Mouse (Mus musculus) hindbrain, embryonic 12.5 days (tissue): ENCODE measurements at regions not wholly inside any gene's neighbourhood (a gene's known extent, or its start where the extent isn't known, plus 50 kb on each side); places are given as distances from the start of the nearest gene placed in this dataset.
A peak's percentile ranks its signal among the peaks of the same experiment; 100 is the strongest.

ENCODE experiments used
- ATAC-seq: fragments of 200-750 bp; cut with Nextera tagmentation; 2 replicates; pipeline ENCODE4 v1.8.0; 2017; ENCODE audit warnings: moderate TSS enrichment; ENCODE audit not compliant: low FRiP score
- H3K27ac ChIP-seq: fragments of 300-500 bp; sonication (generic); 2 replicates; pipeline ENCODE4 v1.5.1; 2016; ENCODE audit warnings: mild to moderate bottlenecking
- H3K27me3 ChIP-seq: fragments of 300-500 bp; sonication (generic); 2 replicates; pipeline ENCODE4 v1.6.1; 2016; ENCODE audit warnings: mild to moderate bottlenecking
- H3K36me3 ChIP-seq: fragments of 300-500 bp; sonication (generic); 2 replicates; pipeline ENCODE4 v1.6.1; 2016; ENCODE audit warnings: mild to moderate bottlenecking
- H3K4me1 ChIP-seq: fragments of 300-500 bp; sonication (generic); 2 replicates; pipeline ENCODE4 v1.6.1; 2016
- H3K4me2 ChIP-seq: fragments of 300-500 bp; sonication (generic); replicated peaks from 2 replicates; pipeline ENCODE4 v1.6.1; 2016; ENCODE audit warnings: mild to moderate bottlenecking
- H3K4me3 ChIP-seq: fragments of 300-500 bp; sonication (generic); 2 replicates; pipeline ENCODE4 v1.5.1; 2016; ENCODE audit warnings: mild to moderate bottlenecking
- H3K9ac ChIP-seq: fragments of 300-500 bp; sonication (generic); 2 replicates; pipeline ENCODE4 v1.6.1; 2016; ENCODE audit warnings: mild to moderate bottlenecking, moderate library complexity
- H3K9me3 ChIP-seq: fragments of 300-500 bp; sonication (generic); replicated peaks from 2 replicates; pipeline ENCODE4 v1.6.1; 2016; ENCODE audit warnings: mild to moderate bottlenecking
- WGBS: fragments of 180-500 bp; shearing (Covaris S2); methylation state at CpG from one replicate; pipeline ENCODE4 v1.1.7; 2016; 5-methylcytosine and 5-hydroxymethylcytosine counted together

- Histone ChIP-seq H3K4me1 (peaks cover 3% of the 10 kb centered on the region; the same call in 1 of the 2 replicates), H3K27me3 (no peaks in the 10 kb centered on the region), H3K9me3 (peaks cover 12% of the 10 kb centered on the region), H3K27ac (no peak overlapping the region), H3K9ac (no peak overlapping the region), H3K4me2 (no peak overlapping the region), H3K36me3 (no peaks in the 10 kb centered on the region), H3K4me3 (no peak overlapping the region)
- peak; percentile 80 for ATAC-seq
- WGBS: 77% methylated on average over 14 of the region's 14 CpGs
These were observed 128.7 kb upstream of the Sox2 start for GRCm38 (mm10) chr3:34521357-34522053.

GRCm38 (mm10) chr3:34512503-34513145, 137.6 kb upstream of the Sox2 start:
- WGBS: 88% methylated on average over 13 of the region's 13 CpGs
- no peaks in the 10 kb centered on the region for H3K36me3 ChIP-seq

GRCm38 (mm10) chr3:34510723-34511122, 139.5 kb upstream of the Sox2 start:
- Histone ChIP-seq H3K27me3 (0 out of 2 replicates have a peak, but pooled peaks cover 2% of the 10 kb centered on the region), H3K9ac (no peak overlapping the region), H3K36me3 (no peaks in the 10 kb centered on the region), H3K9me3 (peaks cover 5% of the 10 kb centered on the region; the same call in 1 of the 2 replicates), H3K27ac (no peak overlapping the region), H3K4me1 (0 out of 2 replicates have a peak, but pooled peaks cover 2% of the 10 kb centered on the region), H3K4me3 (no peak overlapping the region), H3K4me2 (no peak overlapping the region)
- WGBS: 81% methylated on average over 4 of the region's 4 CpGs
- ATAC-seq: no peak

More at GRCm38 (mm10) chr3:34512503-34513145, 137.6 kb upstream of the Sox2 start:
- 0 out of 2 replicates have a peak, but pooled peaks cover 2% of the 10 kb centered on the region for H3K4me1 ChIP-seq
- ATAC-seq: no peak
- no peak overlapping the region for H3K4me2 ChIP-seq
- H3K9ac ChIP-seq: no peak overlapping the region
- H3K27ac ChIP-seq: no peak overlapping the region
- 0 out of 2 replicates have a peak, but pooled peaks cover 2% of the 10 kb centered on the region for H3K27me3 ChIP-seq
- H3K4me3 ChIP-seq: no peak overlapping the region
- H3K9me3 ChIP-seq: peaks cover 5% of the 10 kb centered on the region; the same call in 1 of the 2 replicates

- Histone ChIP-seq H3K27me3 (0 out of 2 replicates have a peak, but pooled peaks cover 2% of the 10 kb centered on the region), H3K4me3 (no peak overlapping the region), H3K27ac (no peak overlapping the region), H3K4me1 (0 out of 2 replicates have a peak, but pooled peaks cover 2% of the 10 kb centered on the region), H3K4me2 (no peak overlapping the region), H3K9ac (no peak overlapping the region), H3K36me3 (no peaks in the 10 kb centered on the region), H3K9me3 (no peaks in the 10 kb centered on the region)
- ATAC-seq: no peak
- WGBS: 37% methylated on average over 5 of the region's 5 CpGs
These were observed 141.0 kb upstream of the Sox2 start for GRCm38 (mm10) chr3:34509160-34509559.

GRCm38 (mm10) chr3:34504573-34504894, 145.7 kb upstream of the Sox2 start:
- ATAC-seq: no peak
- Histone ChIP-seq H3K4me2 (no peak overlapping the region), H3K9me3 (no peaks in the 10 kb centered on the region), H3K27me3 (peaks cover 3% of the 10 kb centered on the region; the same call in 1 of the 2 replicates), H3K4me1 (0 out of 2 replicates have a peak, but pooled peaks cover 4% of the 10 kb centered on the region), H3K9ac (no peak overlapping the region), H3K27ac (no peak overlapping the region), H3K4me3 (no peak overlapping the region), H3K36me3 (no peaks in the 10 kb centered on the region)
- WGBS: 29% methylated on average over 3 of the region's 3 CpGs

GRCm38 (mm10) chr3:34503874-34504572, 146.2 kb upstream of the Sox2 start:
- peaks cover 3% of the 10 kb centered on the region; the same call in 1 of the 2 replicates for H3K27me3 ChIP-seq
- peak; percentile 76 for ATAC-seq
- H3K4me3 ChIP-seq: no peak overlapping the region
- H3K9ac ChIP-seq: no peak overlapping the region
- 0 out of 2 replicates have a peak, but pooled peaks cover 2% of the 10 kb centered on the region for H3K4me1 ChIP-seq
- H3K27ac ChIP-seq: no peak overlapping the region
- no peaks in the 10 kb centered on the region for H3K36me3 ChIP-seq
- 50% methylated on average over 13 of the region's 13 CpGs for WGBS
- H3K9me3 ChIP-seq: no peaks in the 10 kb centered on the region
- H3K4me2 ChIP-seq: no peak overlapping the region

GRCm38 (mm10) chr3:34496839-34497238, 153.4 kb upstream of the Sox2 start:
- 87% methylated on average over 8 of the region's 8 CpGs for WGBS

GRCm38 (mm10) chr3:34495615-34496014, 154.6 kb upstream of the Sox2 start:
- 74% methylated on average over 3 of the region's 3 CpGs for WGBS
- ATAC-seq: no peak

More at GRCm38 (mm10) chr3:34496839-34497238, 153.4 kb upstream of the Sox2 start:
- Histone ChIP-seq H3K27me3 (0 out of 2 replicates have a peak, but pooled peaks cover 3% of the 10 kb centered on the region), H3K36me3 (no peaks in the 10 kb centered on the region), H3K9ac (no peak overlapping the region), H3K4me2 (no peak overlapping the region), H3K27ac (no peak overlapping the region), H3K4me1 (no peaks in the 10 kb centered on the region), H3K9me3 (no peaks in the 10 kb centered on the region), H3K4me3 (no peak overlapping the region)
- no peak for ATAC-seq

GRCm38 (mm10) chr3:34493921-34494320, 156.3 kb upstream of the Sox2 start:
- Histone ChIP-seq H3K27me3 (no peaks in the 10 kb centered on the region), H3K36me3 (no peaks in the 10 kb centered on the region), H3K9ac (no peak overlapping the region), H3K4me2 (no peak overlapping the region), H3K27ac (no peak overlapping the region), H3K9me3 (no peaks in the 10 kb centered on the region), H3K4me1 (no peaks in the 10 kb centered on the region), H3K4me3 (no peak overlapping the region)
- ATAC-seq: no peak

More at GRCm38 (mm10) chr3:34495615-34496014, 154.6 kb upstream of the Sox2 start:
- no peak overlapping the region for H3K4me2 ChIP-seq
- H3K36me3 ChIP-seq: no peaks in the 10 kb centered on the region
- no peak overlapping the region for H3K27ac ChIP-seq
- no peaks in the 10 kb centered on the region for H3K4me1 ChIP-seq
- H3K27me3 ChIP-seq: no peaks in the 10 kb centered on the region
- H3K4me3 ChIP-seq: no peak overlapping the region
- H3K9me3 ChIP-seq: no peaks in the 10 kb centered on the region
- no peak overlapping the region for H3K9ac ChIP-seq

GRCm38 (mm10) chr3:34489008-34489407, 161.2 kb upstream of the Sox2 start:
- Histone ChIP-seq H3K9me3 (no peaks in the 10 kb centered on the region; the same call in 1 of the 2 replicates), H3K36me3 (no peaks in the 10 kb centered on the region), H3K27me3 (peaks cover 4% of the 10 kb centered on the region; the same call in 1 of the 2 replicates), H3K4me2 (no peak overlapping the region), H3K4me1 (peaks cover 8% of the 10 kb centered on the region), H3K4me3 (no peak overlapping the region), H3K27ac (no peak overlapping the region), H3K9ac (no peak overlapping the region)
- WGBS: 88% methylated on average over 2 of the region's 2 CpGs
- no peak for ATAC-seq

GRCm38 (mm10) chr3:34486441-34487050, 163.7 kb upstream of the Sox2 start:
- no peak for ATAC-seq
- H3K4me2 ChIP-seq: no peak overlapping the region

More at GRCm38 (mm10) chr3:34486441-34487050, 163.7 kb upstream of the Sox2 start:
- Histone ChIP-seq H3K9ac (no peak overlapping the region), H3K4me3 (no peak overlapping the region), H3K27me3 (peaks cover 4% of the 10 kb centered on the region; the same call in 1 of the 2 replicates), H3K27ac (no peak overlapping the region), H3K4me1 (peaks cover 12% of the 10 kb centered on the region), H3K9me3 (no peaks in the 10 kb centered on the region; the same call in 1 of the 2 replicates), H3K36me3 (no peaks in the 10 kb centered on the region)
- WGBS: 9% methylated on average over 9 of the region's 9 CpGs
